Mouse (Mus musculus) hindbrain, embryonic 11.5 days (tissue): ENCODE results near the gene Hspb11. TPM values are rescaled to one million over a fixed set of nuclear protein-coding genes. Genes with fewer than 3 reads are reported as not detected.

ENCODE experiments used
- ATAC-seq: fragments of 200-750 bp; cut with Nextera tagmentation; 2 replicates; pipeline ENCODE4 v1.8.0; 2017; ENCODE audit warnings: mild to moderate bottlenecking, moderate TSS enrichment, moderate library complexity; ENCODE audit not compliant: low FRiP score
- DNase-seq: peaks from one replicate; pipeline ENCODE4 v3.0.0-alpha.2; 2015; ENCODE audit warnings: low spot score
- H3K27ac ChIP-seq: fragments of 300-500 bp; sonication (generic); 2 replicates; pipeline ENCODE4 v1.5.1; 2014; ENCODE audit warnings: mild to moderate bottlenecking, low read depth, low read length
- H3K27me3 ChIP-seq: fragments of 300-500 bp; sonication (generic); 2 replicates; pipeline ENCODE4 v1.6.1; 2014; ENCODE audit warnings: mild to moderate bottlenecking, low read length, moderate library complexity, mixed read lengths; ENCODE audit not compliant: control insufficient read depth, insufficient read depth
- H3K36me3 ChIP-seq: fragments of 300-500 bp; sonication (generic); 2 replicates; pipeline ENCODE4 v1.6.1; 2014; ENCODE audit warnings: mild to moderate bottlenecking, low read length, moderate library complexity, mixed read lengths; ENCODE audit not compliant: control insufficient read depth, insufficient read depth
- H3K4me1 ChIP-seq: fragments of 300-500 bp; sonication (generic); replicated peaks from 2 replicates; pipeline ENCODE4 v1.6.1; 2014; ENCODE audit warnings: low read length, mixed read lengths; ENCODE audit not compliant: control insufficient read depth, insufficient read depth
- H3K4me2 ChIP-seq: fragments of 300-500 bp; sonication (generic); replicated peaks from 2 replicates; pipeline ENCODE4 v1.6.1; 2014; ENCODE audit warnings: mild to moderate bottlenecking, low read depth, low read length
- H3K4me3 ChIP-seq: fragments of 300-500 bp; sonication (generic); 2 replicates; pipeline ENCODE4 v1.5.1; 2014; ENCODE audit warnings: low read depth, low read length
- H3K9ac ChIP-seq: fragments of 300-500 bp; sonication (generic); 2 replicates; pipeline ENCODE4 v1.6.1; 2014; ENCODE audit warnings: low read depth, low read length
- H3K9me3 ChIP-seq: fragments of 300-500 bp; sonication (generic); 2 replicates; pipeline ENCODE4 v1.6.1; 2016; ENCODE audit warnings: low read length; ENCODE audit not compliant: control insufficient read depth
- WGBS: fragments of 180-500 bp; shearing (Covaris S2); extraction: QIAGEN DNeasy Blood & Tissue Kit; methylation state at CpG from one replicate; pipeline ENCODE4 v1.1.7; 2014; 5-methylcytosine and 5-hydroxymethylcytosine counted together
- polyA plus RNA-seq: library from polyadenylated mRNA; unstranded; fragments of >200 nt; fragmentation: Nextera tagmentation; extraction: Ambion mirVana; gene quantifications from 2 replicates; pipeline ENCODE4 v1.2.1, GENCODE M21; 2014

The Hspb11 gene
- polyA plus RNA-seq: 32.0 and 39.3 TPM in 2 replicates

- DNase-seq (peak; percentile 94), ATAC-seq (peak; percentile 97)
- Histone ChIP-seq H3K27ac (peak within 1 kb of the TSS; percentile 74), H3K36me3 (no peaks in the 10 kb centered on the region), H3K9ac (peak within 1 kb of the TSS; percentile 78), H3K4me3 (peak within 1 kb of the TSS; percentile 83), H3K4me1 (no peaks in the 10 kb centered on the region), H3K4me2 (peak within 1 kb of the TSS; percentile 86), H3K9me3 (no peaks in the 10 kb centered on the region), H3K27me3 (no peaks in the 10 kb centered on the region)
- under 1% methylated on average over 79 of the region's 101 CpGs for WGBS
Observed at GRCm38 (mm10) chr4:107253125-107254091, at the start of gene Hspb11, which contains the start of gene Lrrc42. Gene Hspb11 (plus strand): TSS chr4:107253593. Gene Lrrc42 (minus strand): TSS chr4:107253532.

DNA sequence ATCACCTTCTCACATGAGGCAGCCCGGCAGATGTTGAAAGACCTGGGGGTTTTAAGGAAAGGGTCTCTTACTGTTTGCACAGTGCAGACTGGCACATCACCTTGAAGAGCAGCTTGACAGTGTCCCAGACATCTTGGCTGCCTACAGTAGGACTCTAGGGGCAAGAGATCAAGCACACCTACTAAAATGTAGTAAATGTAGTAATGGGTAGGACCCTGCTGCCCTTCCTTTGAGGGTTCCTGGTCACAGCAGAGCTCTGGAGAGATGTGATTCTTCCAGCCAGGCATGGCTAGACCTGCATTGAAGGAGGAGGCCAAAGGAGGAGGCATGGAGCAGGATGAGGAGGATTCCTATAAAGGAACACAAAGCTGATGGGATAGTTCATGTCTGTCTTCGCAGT lies 46.4 kb upstream of the Hspb11 start:
- ATAC-seq: no peak
- H3K9ac ChIP-seq: no peak overlapping the region
- DNase-seq: no peak
- 95% methylated on average over 2 of the region's 2 CpGs for WGBS
- H3K27ac ChIP-seq: no peak overlapping the region
- H3K9me3 ChIP-seq: no peaks in the 10 kb centered on the region
- H3K4me1 ChIP-seq: no peaks in the 10 kb centered on the region
- no peaks in the 10 kb centered on the region for H3K27me3 ChIP-seq
- H3K4me3 ChIP-seq: no peak overlapping the region
- 0 out of 2 replicates have a peak, but pooled peaks cover 2% of the 10 kb centered on the region for H3K36me3 ChIP-seq
- H3K4me2 ChIP-seq: no peak overlapping the region

GRCm38 (mm10) chr4:107208880-107209279 lies 44.5 kb upstream of the Hspb11 start, which contains the start of gene Ldlrad1:
Gene Ldlrad1 (plus strand): TSS chr4:107209180.
- 0 out of 2 replicates have a peak, but pooled peaks cover 2% of the 10 kb centered on the region for H3K36me3 ChIP-seq
- ATAC-seq: no peak
- WGBS: 85% methylated on average over 3 of the region's 3 CpGs
- no peaks in the 10 kb centered on the region for H3K4me1 ChIP-seq
- H3K9me3 ChIP-seq: no peaks in the 10 kb centered on the region
- H3K27me3 ChIP-seq: no peaks in the 10 kb centered on the region
- no peak within 1 kb of the TSS for H3K27ac ChIP-seq
- DNase-seq: no peak
- no peak within 1 kb of the TSS for H3K4me3 ChIP-seq
- no peak within 1 kb of the TSS for H3K4me2 ChIP-seq
- no peak within 1 kb of the TSS for H3K9ac ChIP-seq

DNA sequence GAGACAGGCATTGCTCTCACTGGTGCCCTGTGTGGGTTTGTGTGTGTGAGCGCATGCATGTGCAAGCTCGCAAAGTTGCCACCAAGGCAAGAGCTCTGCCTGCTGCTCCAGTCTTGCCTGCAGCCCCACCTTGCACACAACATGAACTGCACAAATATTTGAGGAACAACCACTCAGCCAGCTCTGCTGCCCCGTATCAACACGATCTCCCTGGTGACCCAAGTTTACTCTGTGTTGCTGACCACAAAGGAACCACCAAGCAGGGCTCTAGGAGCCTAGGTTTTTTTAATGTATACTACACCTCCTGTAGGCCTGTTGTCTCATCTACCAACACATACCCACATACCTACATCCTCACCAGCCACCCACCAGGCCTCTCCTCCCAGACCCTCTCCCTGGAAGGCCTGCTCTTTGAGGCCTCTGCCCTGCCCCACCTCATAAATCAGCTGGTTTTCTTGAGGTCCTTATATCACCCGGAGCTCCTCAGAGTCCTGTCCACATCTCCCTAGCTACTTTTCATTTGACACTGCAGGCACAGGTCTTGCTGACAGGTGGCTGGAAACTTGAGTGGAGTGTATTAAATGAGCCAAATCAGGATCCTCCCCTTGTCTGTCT lies 42.8 kb upstream of the Hspb11 start:
- DNase-seq: no peak
- no peak overlapping the region for H3K27ac ChIP-seq
- H3K4me2 ChIP-seq: no peak overlapping the region
- no peak overlapping the region for H3K9ac ChIP-seq
- H3K9me3 ChIP-seq: no peaks in the 10 kb centered on the region
- ATAC-seq: no peak
- WGBS: 88% methylated on average over 5 of the region's 5 CpGs
- no peak overlapping the region for H3K4me3 ChIP-seq
- H3K4me1 ChIP-seq: no peaks in the 10 kb centered on the region
- H3K27me3 ChIP-seq: no peaks in the 10 kb centered on the region
- H3K36me3 ChIP-seq: 0 out of 2 replicates have a peak, but pooled peaks cover 2% of the 10 kb centered on the region

DNA sequence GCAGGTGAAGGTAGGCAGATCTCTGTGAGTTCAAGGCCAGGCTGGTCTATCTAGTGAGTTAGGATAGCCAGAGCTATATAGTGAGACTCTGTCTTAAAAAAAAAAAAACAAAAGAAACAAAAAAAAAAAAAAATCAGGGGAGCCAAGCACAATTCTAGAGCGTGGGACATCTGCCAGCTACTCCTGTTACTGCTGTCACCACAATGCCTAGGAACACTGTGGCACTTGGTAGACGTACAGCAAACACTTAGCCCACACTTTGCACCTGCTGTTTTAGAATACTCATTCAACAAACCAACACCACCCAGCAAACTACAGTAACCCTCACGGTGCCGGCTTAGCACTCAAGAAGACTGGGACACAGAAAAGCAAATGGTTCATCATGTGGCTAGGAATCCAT lies 41.9 kb upstream of the Hspb11 start:
- 89% methylated on average over 4 of the region's 4 CpGs for WGBS
- 0 out of 2 replicates have a peak, but pooled peaks cover 2% of the 10 kb centered on the region for H3K36me3 ChIP-seq

GRCm38 (mm10) chr4:107211936-107212335 lies 41.5 kb upstream of the Hspb11 start:
- DNase-seq (no peak), ATAC-seq (no peak)
- no peak overlapping the region for H3K4me3 ChIP-seq
- H3K4me1 ChIP-seq: no peaks in the 10 kb centered on the region
- no peak overlapping the region for H3K9ac ChIP-seq
- H3K27me3 ChIP-seq: no peaks in the 10 kb centered on the region
- H3K4me2 ChIP-seq: no peak overlapping the region
- 84% methylated on average over 5 of the region's 5 CpGs for WGBS
- no peaks in the 10 kb centered on the region for H3K9me3 ChIP-seq
- H3K27ac ChIP-seq: no peak overlapping the region
- H3K36me3 ChIP-seq: 0 out of 2 replicates have a peak, but pooled peaks cover under 1% of the 10 kb centered on the region

More for the DNA sequence above, 41.9 kb upstream of the Hspb11 start:
- Histone ChIP-seq H3K27me3 (no peaks in the 10 kb centered on the region), H3K4me3 (no peak overlapping the region), H3K9ac (no peak overlapping the region), H3K9me3 (no peaks in the 10 kb centered on the region), H3K27ac (no peak overlapping the region), H3K4me2 (no peak overlapping the region), H3K4me1 (no peaks in the 10 kb centered on the region)
- ATAC-seq (no peak), DNase-seq (no peak)

DNA sequence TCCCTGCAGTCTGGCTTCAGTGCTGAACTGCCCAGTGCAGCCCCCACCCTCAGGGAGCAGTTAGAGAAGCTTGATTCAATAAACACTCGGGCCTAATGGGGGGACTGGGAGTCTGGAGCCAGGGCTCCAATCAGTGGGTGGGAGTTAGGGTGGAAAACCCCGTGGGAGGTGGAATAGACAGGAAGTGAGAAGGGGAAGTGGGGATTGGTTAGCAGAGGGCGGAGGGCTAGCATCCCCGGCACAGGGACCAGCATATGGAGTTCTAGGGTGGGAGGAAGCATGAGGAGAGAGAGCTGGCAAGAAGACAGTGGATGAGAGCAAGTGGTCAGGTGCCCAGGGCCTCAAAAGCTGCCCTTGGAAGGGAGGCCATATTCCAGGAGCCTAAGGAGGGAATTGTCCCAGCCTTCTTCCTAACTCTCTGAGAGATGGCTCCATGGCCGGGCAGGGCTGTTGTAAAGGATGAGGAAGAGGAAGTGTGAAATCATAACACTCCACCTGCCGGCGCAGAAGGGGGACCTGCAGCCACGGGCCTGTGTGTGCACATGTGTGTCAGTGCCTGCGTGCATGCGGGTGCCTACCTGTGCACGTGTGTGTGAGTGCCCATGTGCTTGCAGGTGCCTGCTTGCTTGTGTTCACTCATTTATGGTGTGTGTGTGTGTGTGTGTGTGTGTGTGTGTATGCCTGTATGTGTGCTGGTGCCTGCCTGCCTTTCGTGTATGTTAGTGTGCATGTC lies 39.9 kb upstream of the Hspb11 start:
- H3K9ac ChIP-seq: no peak overlapping the region
- H3K27me3 ChIP-seq: no peaks in the 10 kb centered on the region
- no peak overlapping the region for H3K4me3 ChIP-seq
- DNase-seq: no peak
- H3K4me2 ChIP-seq: no peak overlapping the region
- H3K36me3 ChIP-seq: no peaks in the 10 kb centered on the region
- WGBS: 84% methylated on average over 12 of the region's 12 CpGs
- H3K27ac ChIP-seq: no peak overlapping the region
- no peaks in the 10 kb centered on the region for H3K9me3 ChIP-seq
- no peaks in the 10 kb centered on the region for H3K4me1 ChIP-seq
- no peak for ATAC-seq

DNA sequence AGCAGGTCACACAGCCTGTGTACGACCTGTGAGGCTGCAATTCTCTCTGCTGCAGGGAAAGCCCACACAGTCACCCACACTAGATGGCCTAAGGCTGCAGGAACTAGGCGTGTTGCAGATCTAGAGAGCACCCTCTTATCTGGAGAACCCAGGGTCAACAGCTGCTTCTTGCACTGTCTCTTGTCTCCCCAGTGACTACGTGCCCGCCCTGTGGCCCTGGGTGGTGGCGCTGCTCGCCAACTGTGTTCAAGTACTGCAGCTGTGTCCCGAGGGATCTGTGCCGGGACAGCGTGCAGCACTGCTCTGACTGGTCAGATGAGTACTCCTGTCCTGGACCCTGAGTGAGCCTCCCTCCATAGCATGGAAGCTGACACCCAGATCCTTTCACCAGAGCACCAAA lies 35.8 kb upstream of the Hspb11 start:
- no peaks in the 10 kb centered on the region for H3K36me3 ChIP-seq
- H3K27me3 ChIP-seq: no peaks in the 10 kb centered on the region
- H3K9me3 ChIP-seq: no peaks in the 10 kb centered on the region
- H3K27ac ChIP-seq: no peak overlapping the region
- no peak overlapping the region for H3K4me2 ChIP-seq
- H3K9ac ChIP-seq: no peak overlapping the region
- 88% methylated on average over 9 of the region's 9 CpGs for WGBS
- H3K4me1 ChIP-seq: no peaks in the 10 kb centered on the region
- ATAC-seq (no peak), DNase-seq (no peak)
- H3K4me3 ChIP-seq: no peak overlapping the region
